Mouse (Mus musculus) lung, postnatal 0 days (tissue): ENCODE data around the gene Apoc2. TPM values are rescaled to one million over a fixed set of nuclear protein-coding genes. Genes with fewer than 3 reads are reported as not detected.

Experiments
- ATAC-seq: fragments of 200-750 bp; cut with Nextera tagmentation; 2 replicates; pipeline ENCODE4 v1.8.0; 2017; ENCODE audit warnings: moderate library complexity
- DNase-seq: peaks from one replicate; pipeline ENCODE4 v3.0.0-alpha.2; 2016; ENCODE audit warnings: low spot score
- H3K27ac ChIP-seq: fragments of 300-500 bp; sonication (generic); 2 replicates; pipeline ENCODE4 v1.5.1; 2014; ENCODE audit warnings: antibody characterized with exemption, mild to moderate bottlenecking, low read length, mixed read lengths
- H3K27me3 ChIP-seq: fragments of 300-500 bp; sonication (generic); replicated peaks from 2 replicates; pipeline ENCODE4 v1.6.1; 2014; ENCODE audit warnings: low read length, mixed read lengths; ENCODE audit not compliant: insufficient read depth
- H3K36me3 ChIP-seq: fragments of 300-500 bp; sonication (generic); 2 replicates; pipeline ENCODE4 v1.6.1; 2014; ENCODE audit warnings: low read length, mixed read lengths; ENCODE audit not compliant: insufficient read depth
- H3K4me1 ChIP-seq: fragments of 300-500 bp; sonication (generic); 2 replicates; pipeline ENCODE4 v1.6.1; 2014; ENCODE audit warnings: antibody characterized with exemption, low read depth, low read length, mixed read lengths; ENCODE audit not compliant: insufficient read depth
- H3K4me2 ChIP-seq: fragments of 300-500 bp; sonication (generic); replicated peaks from 2 replicates; pipeline ENCODE4 v1.6.1; 2014; ENCODE audit warnings: low read depth, mild to moderate bottlenecking, low read length, moderate library complexity, mixed read lengths
- H3K4me3 ChIP-seq: fragments of 300-500 bp; sonication (generic); 2 replicates; pipeline ENCODE4 v1.5.1; 2014; ENCODE audit warnings: low read depth, low read length
- H3K9ac ChIP-seq: fragments of 300-500 bp; sonication (generic); replicated peaks from 2 replicates; pipeline ENCODE4 v1.6.1; 2014; ENCODE audit warnings: low read depth, mild to moderate bottlenecking
- H3K9me3 ChIP-seq: fragments of 300-500 bp; sonication (generic); 2 replicates; pipeline ENCODE4 v1.6.1; 2016; ENCODE audit warnings: low read length, mixed read lengths
- CTCF ChIP-seq: IDR thresholded peaks from 2 replicates; pipeline ENCODE4 v1.5.1; 2016; ENCODE audit warnings: antibody characterized with exemption, mild to moderate bottlenecking
- EP300 ChIP-seq: IDR thresholded peaks from 2 replicates; pipeline ENCODE4 v1.6.1; 2016; ENCODE audit warnings: antibody characterized with exemption, mild to moderate bottlenecking, control low read depth
- WGBS: fragments of 180-500 bp; shearing (Covaris S2); extraction: QIAGEN DNeasy Blood & Tissue Kit; methylation state at CpG from one replicate; pipeline ENCODE4 v1.1.7; 2014; 5-methylcytosine and 5-hydroxymethylcytosine counted together
- polyA plus RNA-seq: library from polyadenylated mRNA; unstranded; fragments of >200 nt; fragmentation: Nextera tagmentation; extraction: Ambion mirVana; gene quantifications from 2 replicates; pipeline ENCODE4 v1.2.1, GENCODE M21; 2015

Gene Apoc2
- polyA plus RNA-seq, 1 experiment from 2014 or later, result 4.9 TPM

GRCm38 (mm10) chr7:19713196-19713595 lies 35.5 kb upstream of the Apoc2 start:
- 52% methylated on average over 4 of the region's 4 CpGs for WGBS
- DNase-seq (peak; percentile 17), ATAC-seq (no peak)
- peaks cover 22% of the 10 kb centered on the region for H3K36me3 ChIP-seq
- H3K9me3 ChIP-seq, result no peaks in the 10 kb centered on the region
- TF ChIP-seq CTCF, result peak; percentile 64
- no peak for TF ChIP-seq EP300
- no peak overlapping the region for H3K4me2 ChIP-seq
- H3K27me3 ChIP-seq, result no peaks in the 10 kb centered on the region
- no peak overlapping the region for H3K27ac ChIP-seq
- H3K4me1 ChIP-seq, result no peaks in the 10 kb centered on the region
- no peak overlapping the region for H3K9ac ChIP-seq
- H3K4me3 ChIP-seq, result no peak overlapping the region

- DNase-seq, result no peak
- H3K36me3 ChIP-seq, result peaks cover 22% of the 10 kb centered on the region
- ATAC-seq, result no peak
- H3K27me3 ChIP-seq, result no peaks in the 10 kb centered on the region
- H3K4me3 ChIP-seq, result no peak overlapping the region
- no peaks in the 10 kb centered on the region for H3K9me3 ChIP-seq
- no peak overlapping the region for H3K9ac ChIP-seq
- 58% methylated on average over 4 of the region's 4 CpGs for WGBS
- H3K27ac ChIP-seq, result no peak overlapping the region
- H3K4me1 ChIP-seq, result no peaks in the 10 kb centered on the region
- H3K4me2 ChIP-seq, result no peak overlapping the region
- peak; percentile 63 for TF ChIP-seq CTCF
- no peak for TF ChIP-seq EP300
Measured at GRCm38 (mm10) chr7:19712414-19712813, 34.7 kb upstream of the Apoc2 start.

- 87% methylated on average over 10 of the region's 10 CpGs for WGBS
- Histone ChIP-seq H3K4me2 (no peak overlapping the region), H3K27me3 (no peaks in the 10 kb centered on the region), H3K9ac (no peak overlapping the region), H3K9me3 (no peaks in the 10 kb centered on the region), H3K4me1 (no peaks in the 10 kb centered on the region), H3K4me3 (no peak overlapping the region), H3K27ac (no peak overlapping the region), H3K36me3 (peaks cover 22% of the 10 kb centered on the region)
- no peak for DNase-seq
- no peak for TF ChIP-seq EP300
- no peak for TF ChIP-seq CTCF
- no peak for ATAC-seq
Measured at GRCm38 (mm10) chr7:19710650-19711049, 32.9 kb upstream of the Apoc2 start.

GRCm38 (mm10) chr7:19705271-19705670 lies 27.5 kb upstream of the Apoc2 start:
- Histone ChIP-seq H3K27ac (no peak overlapping the region), H3K9ac (no peak overlapping the region), H3K4me1 (peaks cover 4% of the 10 kb centered on the region; the same call in 1 of the 2 replicates), H3K4me2 (no peak overlapping the region), H3K36me3 (peaks cover 13% of the 10 kb centered on the region; the same call in 1 of the 2 replicates), H3K9me3 (no peaks in the 10 kb centered on the region), H3K27me3 (no peaks in the 10 kb centered on the region), H3K4me3 (no peak overlapping the region)
- no peak for TF ChIP-seq CTCF
- no peak for TF ChIP-seq EP300
- WGBS, result 90% methylated on average over 7 of the region's 7 CpGs
- DNase-seq (no peak), ATAC-seq (no peak)

GRCm38 (mm10) chr7:19704475-19704874 lies 26.7 kb upstream of the Apoc2 start:
- Histone ChIP-seq H3K4me2 (no peak overlapping the region), H3K36me3 (peaks cover 9% of the 10 kb centered on the region; the same call in 1 of the 2 replicates), H3K27ac (no peak overlapping the region), H3K9me3 (no peaks in the 10 kb centered on the region), H3K4me1 (peaks cover 4% of the 10 kb centered on the region; the same call in 1 of the 2 replicates), H3K4me3 (no peak overlapping the region), H3K9ac (no peak overlapping the region), H3K27me3 (no peaks in the 10 kb centered on the region)
- no peak for DNase-seq
- 89% methylated on average over 4 of the region's 4 CpGs for WGBS
- no peak for ATAC-seq
- TF ChIP-seq EP300, result no peak
- TF ChIP-seq CTCF, result no peak

- H3K36me3 ChIP-seq, result no peaks in the 10 kb centered on the region
- DNase-seq (no peak), ATAC-seq (no peak)
- H3K4me1 ChIP-seq, result peaks cover 13% of the 10 kb centered on the region; the same call in 1 of the 2 replicates
- no peak overlapping the region for H3K27ac ChIP-seq
- no peak overlapping the region for H3K4me3 ChIP-seq
- TF ChIP-seq EP300 (no peak), CTCF (no peak)
- H3K4me2 ChIP-seq, result no peak overlapping the region
- H3K9ac ChIP-seq, result no peak overlapping the region
- no peaks in the 10 kb centered on the region for H3K9me3 ChIP-seq
- H3K27me3 ChIP-seq, result no peaks in the 10 kb centered on the region
- WGBS, result 89% methylated on average over 16 of the region's 16 CpGs
Measured at GRCm38 (mm10) chr7:19702859-19703555, 25.3 kb upstream of the Apoc2 start.
